Mouse (Mus musculus): ENCODE data around the gene Dedd2.
A peak's percentile ranks its signal among the peaks of the same experiment; 100 is the strongest.

Gene Dedd2

GRCm38 (mm10) chr7:25218705-25219415, 1.6 kb downstream of the Dedd2 start:
- peak in 1 of 2 experiments; percentile 60 for DNase-seq (ENCODE audit: low spot score in 2 of 2)

GRCm38 (mm10) chr7:25217653-25218395, 2.6 kb downstream of the Dedd2 start:
- no peak for DNase-seq (ENCODE audit: low spot score in 2 of 2)

GRCm38 (mm10) chr7:25214172-25214571, 6.2 kb downstream of the Dedd2 start:
- no peak for DNase-seq (ENCODE audit: low spot score in 2 of 2)

DNA sequence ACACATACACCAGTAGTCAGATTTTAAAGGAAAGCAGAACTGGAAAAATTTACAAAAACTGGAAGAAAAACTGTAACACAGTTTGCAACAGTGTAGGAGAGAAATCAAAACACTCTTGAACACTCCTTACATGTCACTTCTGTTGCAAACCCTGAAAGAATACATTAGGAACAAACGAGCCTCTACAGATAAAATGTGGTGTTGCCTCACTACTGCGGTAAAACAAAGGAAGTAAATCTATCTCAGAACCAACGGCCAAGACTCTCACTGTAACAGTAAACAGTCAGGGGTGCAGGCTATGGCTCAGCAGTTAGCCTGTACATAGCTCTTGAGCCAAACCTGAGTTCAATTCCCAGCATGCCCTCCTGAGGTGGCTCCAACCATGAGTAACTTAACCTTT, 7.3 kb downstream of the Dedd2 start:
- DNase-seq (ENCODE audit: low spot score in 2 of 2): no peak

DNA sequence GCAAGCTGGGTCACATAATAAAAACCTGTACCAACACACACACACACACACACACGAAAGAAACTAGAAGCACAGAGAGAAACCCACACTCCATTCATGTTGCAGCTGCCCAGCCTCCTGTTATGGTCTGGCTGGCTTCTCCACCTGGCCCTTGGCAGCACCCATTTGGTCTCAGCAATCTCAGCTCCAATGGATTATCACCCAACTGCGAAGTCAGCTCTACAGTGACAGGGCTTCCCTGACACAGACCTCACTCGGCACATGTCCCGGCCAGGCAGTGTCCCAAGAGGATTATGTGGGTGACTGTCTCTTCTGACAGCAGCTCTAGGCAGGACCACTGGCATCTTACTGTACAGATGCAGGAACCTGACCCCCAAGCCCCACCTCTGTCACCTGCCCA, 9.9 kb downstream of the Dedd2 start:
- no peak for DNase-seq (ENCODE audit: low spot score in 2 of 2)

- no peak for DNase-seq (ENCODE audit: low spot score in 2 of 2)
Observed at GRCm38 (mm10) chr7:25209161-25209622, 11.2 kb downstream of the Dedd2 start.

- no peak for DNase-seq (ENCODE audit: low spot score in 2 of 2)
Observed at GRCm38 (mm10) chr7:25206094-25206830, 14.2 kb downstream of the Dedd2 start.

GRCm38 (mm10) chr7:25205355-25206093, 14.9 kb downstream of the Dedd2 start:
- DNase-seq (ENCODE audit: low spot score in 2 of 2): no peak

DNA sequence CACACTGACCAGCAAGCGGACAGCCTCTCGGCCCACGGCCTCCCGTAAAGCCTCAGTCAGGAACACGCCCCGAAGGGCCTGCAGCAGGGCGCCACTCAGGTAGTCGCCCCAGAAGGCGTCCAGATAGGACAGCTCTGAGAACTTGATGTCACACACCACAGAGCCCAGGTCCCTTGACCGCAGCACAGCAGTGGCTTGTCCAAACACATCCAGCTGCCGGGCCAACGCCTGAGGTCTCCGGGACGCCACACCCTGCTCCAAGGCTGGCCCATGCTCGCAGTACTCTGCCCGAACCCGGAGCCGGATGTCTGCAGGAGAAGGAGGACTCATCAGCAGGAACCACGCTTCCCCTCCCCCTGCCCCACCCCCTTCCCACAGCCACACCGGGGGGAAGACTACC, 16.8 kb downstream of the Dedd2 start:
- DNase-seq (ENCODE audit: low spot score in 2 of 2): no peak

GRCm38 (mm10) chr7:25197384-25198018, 22.9 kb downstream of the Dedd2 start:
- no peak for DNase-seq (ENCODE audit: low spot score in 2 of 2)

DNA sequence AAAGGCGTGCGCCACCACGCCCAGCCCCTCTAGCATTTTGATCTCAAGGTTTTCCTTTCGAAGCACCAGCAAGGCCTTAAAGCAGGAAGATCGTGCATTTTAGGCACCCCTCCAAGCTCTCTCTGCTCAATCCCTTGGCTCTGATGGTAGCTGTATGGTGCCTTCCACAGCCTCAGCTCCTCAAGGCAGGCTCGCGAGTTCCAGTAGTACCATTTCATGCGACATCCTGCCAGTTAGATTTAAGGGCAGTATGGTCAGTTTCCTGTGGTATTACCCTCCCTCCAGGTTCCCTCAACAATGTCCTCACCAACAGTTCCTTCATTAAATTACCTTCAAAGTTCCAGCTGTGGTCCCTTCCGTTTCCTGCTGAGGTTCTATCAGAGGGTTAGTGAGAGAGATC, 24.3 kb downstream of the Dedd2 start:
- no peak for DNase-seq (ENCODE audit: low spot score in 2 of 2)

- DNase-seq (ENCODE audit: low spot score in 2 of 2): no peak
Observed at GRCm38 (mm10) chr7:25195148-25195547, 25.3 kb downstream of the Dedd2 start.

- DNase-seq (ENCODE audit: low spot score in 2 of 2): no peak
Observed at GRCm38 (mm10) chr7:25192110-25192509, 28.3 kb downstream of the Dedd2 start.

GRCm38 (mm10) chr7:25190806-25191205, 29.6 kb downstream of the Dedd2 start:
- no peak for DNase-seq (ENCODE audit: low spot score in 2 of 2)

- DNase-seq (ENCODE audit: low spot score in 2 of 2): peak; percentile 85 to 94
Observed at GRCm38 (mm10) chr7:25187662-25188650, 32.5 kb downstream of the Dedd2 start.

GRCm38 (mm10) chr7:25184091-25184490, 36.3 kb downstream of the Dedd2 start:
- no peak for DNase-seq (ENCODE audit: low spot score in 2 of 2)

DNA sequence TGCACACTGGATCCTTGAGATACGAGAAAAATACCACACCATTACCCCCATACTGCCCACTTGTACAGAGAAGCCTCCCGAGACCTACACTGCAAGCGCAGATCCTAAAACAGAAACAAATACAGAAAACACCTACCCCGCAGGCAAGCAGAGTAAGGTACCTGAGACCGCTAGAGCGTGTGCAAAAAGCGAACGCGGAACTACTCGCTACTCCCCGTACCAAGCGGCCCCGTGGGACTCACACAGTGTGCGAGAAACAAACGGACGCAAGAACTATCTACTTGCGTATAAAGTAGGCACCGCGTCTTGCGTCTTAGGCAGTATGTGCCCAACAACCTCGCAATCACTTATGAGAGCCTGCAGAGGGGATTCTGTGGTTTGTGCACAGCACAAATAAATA, 38.6 kb downstream of the Dedd2 start:
- DNase-seq (ENCODE audit: low spot score in 2 of 2): no peak

GRCm38 (mm10) chr7:25181331-25181790, 39.1 kb downstream of the Dedd2 start:
- peak in 1 of 2 experiments; percentile 51 for DNase-seq (ENCODE audit: low spot score in 2 of 2)

- no peak for DNase-seq (ENCODE audit: low spot score in 2 of 2)
Observed at GRCm38 (mm10) chr7:25180512-25180911, 39.9 kb downstream of the Dedd2 start.

GRCm38 (mm10) chr7:25179606-25180161, 40.7 kb downstream of the Dedd2 start, which contains the start of gene Pou2f2:
Gene Pou2f2, minus strand, starts transcription at chr7:25179726.
- DNase-seq (ENCODE audit: low spot score in 2 of 2): peak; percentile 71 to 87

All from cerebellum, postnatal 4 days (tissue).